Mouse (Mus musculus): ENCODE data around the gene Pcdh18.

DNA sequence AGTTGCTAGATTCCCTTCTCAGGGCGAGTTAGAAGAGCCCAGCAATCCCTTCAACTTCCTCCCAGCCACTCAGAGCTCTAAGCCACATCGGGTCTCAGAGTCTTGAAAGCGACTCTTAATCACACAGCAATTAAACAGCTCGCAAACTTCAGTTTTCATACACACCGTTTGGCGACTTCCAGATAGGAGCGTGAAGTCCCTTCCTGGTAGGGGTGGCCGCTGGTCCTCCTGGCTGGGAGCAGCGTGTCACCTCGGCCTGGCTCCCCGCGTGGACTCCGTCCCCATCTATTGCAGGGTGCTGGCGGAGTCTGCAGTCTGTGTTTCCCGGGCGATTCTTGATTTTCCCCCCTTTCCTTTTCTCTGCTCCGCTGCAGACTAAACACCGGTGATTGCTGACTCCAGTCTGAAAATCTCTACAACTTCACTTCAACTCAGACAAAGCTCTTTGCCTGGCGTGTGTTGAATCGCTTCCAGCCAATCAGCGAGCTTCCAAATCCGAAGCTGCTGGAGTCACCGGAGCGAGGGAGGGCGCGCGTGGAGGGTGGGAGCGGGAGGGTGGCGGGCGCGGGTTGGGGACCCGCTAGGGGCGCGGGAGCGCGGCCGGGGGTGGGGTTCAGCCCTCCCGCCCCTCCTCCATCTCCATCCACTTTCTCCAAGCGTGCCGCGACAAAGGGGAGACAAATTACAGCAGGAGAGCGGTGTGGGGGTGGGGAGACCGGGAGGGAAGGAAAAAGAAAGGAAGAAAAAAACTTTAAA, at the start of gene Pcdh18:
- TF ChIP-seq CTCF (IDR thresholded peaks at IDR 0.05; ENCODE audit: low read depth, low read length), result no peak
- no peak for TF ChIP-seq POLR2A (IDR thresholded peaks at IDR 0.05; ENCODE audit: borderline replicate concordance, low read depth, low read length)

All from bone marrow macrophage, adult 2 months (primary cell).